Mouse (Mus musculus) embryonic fibroblast, embryonic 13.5 days (primary cell): ENCODE data around the gene S100a1. TPM values are rescaled to one million over a fixed set of nuclear protein-coding genes. Genes with fewer than 3 reads are reported as not detected.

Experiments used
- H3K27ac ChIP-seq: 2 replicates; pipeline ENCODE4 v1.5.1; 2012; ENCODE audit warnings: low read length, control low read depth, inconsistent platforms; ENCODE audit not compliant: insufficient read depth
- H3K4me1 ChIP-seq: 2 replicates; pipeline ENCODE4 v1.6.1; 2011; ENCODE audit warnings: low read length; ENCODE audit not compliant: control insufficient read depth, insufficient read depth
- H3K4me3 ChIP-seq: 2 replicates; pipeline ENCODE4 v1.5.1; 2011; ENCODE audit warnings: mild to moderate bottlenecking, control low read depth, low read length; ENCODE audit not compliant: insufficient read depth
- CTCF ChIP-seq: IDR thresholded peaks from 2 replicates; pipeline ENCODE4 v1.5.1; 2011; ENCODE audit warnings: mild to moderate bottlenecking, control low read depth, low read length, moderate library complexity, borderline replicate concordance; ENCODE audit not compliant: insufficient read depth
- POLR2A ChIP-seq: IDR thresholded peaks from 2 replicates; pipeline ENCODE4 v1.6.1; 2011; ENCODE audit warnings: low read depth, mild to moderate bottlenecking, control low read depth, low read length, moderate library complexity
- polyA plus RNA-seq: library from polyadenylated mRNA; stranded (reverse); fragments of >200 nt; gene quantifications from 2 replicates; pipeline ENCODE4 v1.2.4, GENCODE M21; 2011; ENCODE audit warnings: low read depth; ENCODE audit not compliant: missing spikeins, insufficient read length

S100a1 gene
- polyA plus RNA-seq, 1 experiment: 27.6 TPM

DNA sequence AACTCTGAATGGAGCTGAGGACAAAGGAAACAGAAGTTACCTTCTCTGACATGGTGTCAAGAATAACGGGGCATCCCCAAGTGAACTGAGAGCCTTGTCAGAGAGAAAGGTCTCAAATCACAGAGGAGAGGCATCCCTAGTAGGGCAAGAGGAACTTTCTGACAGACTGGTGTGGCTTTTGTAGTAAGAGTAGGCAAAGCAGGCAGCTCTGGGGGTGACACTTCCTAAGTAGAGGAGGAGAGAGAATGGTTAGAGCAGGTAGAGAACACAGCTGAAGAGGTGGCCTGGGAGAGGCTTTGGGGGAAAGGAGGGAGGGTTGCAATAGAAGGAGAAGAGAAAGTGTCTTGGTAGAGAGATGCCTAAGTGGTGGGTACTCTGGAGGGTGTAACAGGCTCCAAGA lies 21.3 kb upstream of the S100a1 start:
- H3K27ac ChIP-seq: no peak overlapping the region
- H3K4me1 ChIP-seq: no peaks in the 10 kb centered on the region
- no peak overlapping the region for H3K4me3 ChIP-seq
- no peak for TF ChIP-seq CTCF

DNA sequence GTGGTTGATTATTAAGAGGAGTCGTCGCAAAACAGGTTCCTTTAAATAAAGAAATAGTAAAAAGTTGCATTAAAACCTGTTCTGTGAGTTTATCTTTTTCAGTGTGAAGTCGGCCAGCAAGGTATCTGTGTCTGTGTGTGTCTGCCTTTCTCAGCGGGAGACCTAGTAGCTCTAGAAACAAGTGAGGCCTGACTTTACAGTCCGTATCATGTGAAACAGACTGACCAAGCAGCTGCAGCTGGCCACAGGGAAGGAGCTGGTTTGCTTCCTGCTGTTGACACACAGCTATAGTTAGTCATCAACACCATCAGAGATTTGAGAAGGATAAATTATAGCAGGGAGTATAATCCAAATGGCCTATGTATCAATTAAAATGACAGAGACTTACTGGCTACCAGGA lies 17.5 kb upstream of the S100a1 start:
- H3K4me3 ChIP-seq: no peak overlapping the region
- TF ChIP-seq CTCF: no peak
- TF ChIP-seq POLR2A: no peak
- H3K27ac ChIP-seq: no peak overlapping the region
- H3K4me1 ChIP-seq: no peaks in the 10 kb centered on the region

DNA sequence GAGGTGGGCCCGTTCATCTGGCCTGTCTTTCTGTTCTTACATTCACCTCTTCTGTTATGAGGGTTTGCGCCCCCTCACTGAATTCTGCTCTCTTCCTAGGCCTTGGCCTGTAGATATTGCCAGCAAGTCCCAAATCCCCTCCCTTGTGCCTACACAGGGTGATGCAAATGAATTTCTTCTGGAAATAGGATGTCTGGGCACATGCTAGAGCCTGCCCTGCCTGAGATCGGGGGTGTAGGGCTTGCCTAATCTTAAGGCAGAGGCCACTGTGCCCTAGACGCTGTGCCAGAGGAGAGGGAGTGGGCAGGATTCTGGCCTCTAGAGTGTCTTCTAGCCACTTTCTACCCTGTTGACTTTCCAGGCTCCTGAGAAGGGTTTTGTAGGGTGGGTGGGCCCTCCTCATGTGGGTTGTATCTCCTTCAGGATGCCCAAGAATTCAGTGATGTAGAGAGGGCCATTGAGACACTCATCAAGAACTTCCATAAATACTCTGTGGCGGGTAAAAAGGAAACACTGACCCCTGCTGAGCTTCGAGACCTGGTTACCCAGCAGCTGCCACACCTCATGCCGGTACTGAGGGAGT lies 13.2 kb upstream of the S100a1 start:
- no peak overlapping the region for H3K27ac ChIP-seq
- TF ChIP-seq CTCF: no peak
- TF ChIP-seq POLR2A: no peak
- H3K4me3 ChIP-seq: no peak overlapping the region
- no peaks in the 10 kb centered on the region for H3K4me1 ChIP-seq

DNA sequence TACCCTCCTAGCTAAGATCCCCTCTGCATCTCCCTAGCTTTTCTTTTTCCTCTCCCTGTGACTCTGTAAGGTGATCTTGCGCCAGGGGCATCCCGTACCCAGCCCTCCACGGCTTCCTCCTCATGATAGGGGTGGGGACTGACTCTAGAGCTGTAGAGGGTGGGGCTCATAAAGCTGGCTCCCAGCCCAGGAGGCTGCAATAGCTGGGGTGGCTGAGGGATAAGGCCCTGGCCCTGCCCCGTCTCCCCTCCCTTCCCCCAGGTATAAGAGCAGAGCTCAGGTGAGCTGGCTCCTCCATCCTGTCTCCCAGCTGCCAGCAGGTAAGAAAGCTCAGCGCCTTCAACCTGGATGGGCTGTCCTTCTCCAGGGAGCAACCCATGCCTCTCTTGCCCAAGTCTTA lies 12.4 kb upstream of the S100a1 start, which contains the start of gene S100a14:
S100a14 (plus strand) TSS at position 277 of the 400 bp plus-strand sequence.
- H3K4me1 ChIP-seq: no peaks in the 10 kb centered on the region
- TF ChIP-seq POLR2A (no peak), CTCF (no peak)
- H3K27ac ChIP-seq: no peak within 1 kb of the TSS
- no peak within 1 kb of the TSS for H3K4me3 ChIP-seq

DNA sequence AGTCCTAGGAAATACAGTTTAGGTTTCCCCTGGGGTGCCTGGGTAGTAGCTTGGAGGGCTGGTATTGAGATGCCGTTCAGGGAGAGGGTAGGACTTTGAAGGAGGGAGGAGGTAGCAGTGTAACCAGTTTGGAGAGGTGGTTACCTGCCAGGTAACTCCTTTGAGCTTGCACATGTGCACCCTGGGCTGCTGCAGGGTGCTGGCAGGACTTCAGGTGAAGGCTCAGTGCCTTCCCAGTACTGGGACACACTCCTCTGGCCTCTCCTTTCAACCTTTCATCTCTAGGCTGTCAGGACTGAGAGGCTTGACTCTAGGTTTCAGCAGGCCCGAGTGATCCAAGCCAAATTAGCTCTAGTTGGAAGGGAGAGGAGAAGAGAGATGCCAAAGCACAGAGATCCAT lies 11.9 kb upstream of the S100a1 start:
- Histone ChIP-seq H3K4me3 (no peak overlapping the region), H3K27ac (no peak overlapping the region), H3K4me1 (no peaks in the 10 kb centered on the region)
- TF ChIP-seq CTCF: no peak
- no peak for TF ChIP-seq POLR2A

DNA sequence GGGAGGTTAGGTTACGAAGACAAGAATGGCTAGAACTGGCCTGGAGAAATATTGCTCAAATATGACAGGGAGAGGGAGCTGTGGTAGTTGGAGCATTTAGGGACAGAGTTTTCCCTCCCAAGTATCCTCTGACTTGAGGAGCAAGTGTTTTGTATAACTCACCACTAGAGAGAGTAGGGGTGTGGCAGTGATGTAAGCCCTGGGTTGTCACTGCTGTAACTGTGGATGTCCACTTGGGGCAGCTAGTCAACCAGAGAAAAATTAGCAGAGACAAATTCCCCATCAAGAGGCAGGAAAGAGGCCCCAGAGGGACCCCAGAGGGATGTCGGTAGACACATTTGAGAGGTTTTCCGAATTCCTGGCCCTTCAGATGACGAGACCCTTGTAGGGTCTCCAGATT lies 11.2 kb upstream of the S100a1 start:
- Histone ChIP-seq H3K4me1 (no peaks in the 10 kb centered on the region), H3K27ac (no peak overlapping the region), H3K4me3 (no peak overlapping the region)
- TF ChIP-seq CTCF: 0 out of 2 replicates have a peak, but pooled peaks have one; percentile 4
- no peak for TF ChIP-seq POLR2A

DNA sequence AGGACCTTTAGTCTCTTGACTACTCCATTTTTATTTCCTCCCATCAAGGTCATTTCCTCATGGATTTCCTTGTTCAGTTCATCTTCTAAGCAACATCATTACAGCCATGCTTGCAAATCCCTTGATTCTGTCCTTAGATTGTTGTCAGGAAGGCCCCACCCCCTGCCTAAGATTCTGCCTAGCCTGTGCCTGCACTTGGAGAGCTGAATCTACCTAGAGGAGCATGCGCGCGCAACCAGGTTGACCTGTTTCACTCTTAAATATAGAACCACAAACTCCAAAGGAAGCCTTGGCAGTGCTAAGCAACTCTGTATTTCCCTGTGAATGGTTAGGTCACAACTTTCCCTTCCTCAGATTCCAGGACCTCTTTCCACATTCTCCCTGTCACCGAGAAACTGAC lies 3.5 kb upstream of the S100a1 start:
- H3K27ac ChIP-seq: no peak overlapping the region
- no peak for TF ChIP-seq CTCF
- TF ChIP-seq POLR2A: no peak
- H3K4me3 ChIP-seq: no peak overlapping the region
- H3K4me1 ChIP-seq: peaks cover 7% of the 10 kb centered on the region; the same call in 1 of the 2 replicates

DNA sequence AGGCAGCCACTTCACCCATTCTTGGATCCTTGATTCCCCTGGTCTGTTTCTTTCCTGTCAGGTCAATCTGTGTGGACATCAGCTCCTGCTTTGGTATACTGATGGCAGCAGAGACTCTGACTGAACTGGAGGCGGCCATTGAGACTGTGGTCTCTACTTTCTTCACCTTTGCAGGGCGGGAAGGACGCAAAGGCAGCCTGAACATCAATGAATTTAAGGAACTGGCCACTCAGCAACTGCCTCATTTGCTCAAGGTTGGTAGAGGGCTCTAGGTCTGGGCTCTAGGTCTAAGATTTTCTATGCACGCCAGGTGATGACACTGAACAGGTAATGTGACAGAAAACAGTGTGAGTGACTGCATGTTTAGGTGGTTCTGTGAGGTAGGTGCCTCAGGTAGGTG lies 1.6 kb upstream of the S100a1 start:
- no peak overlapping the region for H3K4me3 ChIP-seq
- H3K4me1 ChIP-seq: peaks cover 7% of the 10 kb centered on the region; the same call in 1 of the 2 replicates
- no peak overlapping the region for H3K27ac ChIP-seq
- no peak for TF ChIP-seq POLR2A
- TF ChIP-seq CTCF: no peak

DNA sequence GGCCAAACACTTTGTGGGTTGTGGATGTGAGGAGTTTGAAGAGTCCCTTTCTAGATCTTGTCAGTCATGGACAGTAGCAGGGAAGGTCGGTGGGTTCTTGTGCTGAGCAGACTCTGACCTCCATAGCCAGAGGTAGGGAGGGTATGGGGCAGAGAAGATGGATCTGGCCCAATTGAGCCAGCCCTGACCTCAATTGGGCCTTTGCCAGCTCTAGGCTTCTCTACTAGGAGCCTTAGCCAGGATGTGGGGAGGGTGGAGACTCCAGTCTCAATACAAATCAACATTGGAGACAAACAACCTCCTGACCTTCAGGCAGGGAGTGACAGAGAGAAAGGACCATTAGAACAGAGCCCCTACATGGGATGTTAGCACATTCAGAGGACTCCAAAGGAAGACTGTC lies 1.1 kb upstream of the S100a1 start:
- TF ChIP-seq CTCF: no peak
- TF ChIP-seq POLR2A: no peak
- Histone ChIP-seq H3K4me1 (peaks cover 7% of the 10 kb centered on the region; the same call in 1 of the 2 replicates), H3K4me3 (peak overlapping the region; percentile 33), H3K27ac (no peak overlapping the region)

DNA sequence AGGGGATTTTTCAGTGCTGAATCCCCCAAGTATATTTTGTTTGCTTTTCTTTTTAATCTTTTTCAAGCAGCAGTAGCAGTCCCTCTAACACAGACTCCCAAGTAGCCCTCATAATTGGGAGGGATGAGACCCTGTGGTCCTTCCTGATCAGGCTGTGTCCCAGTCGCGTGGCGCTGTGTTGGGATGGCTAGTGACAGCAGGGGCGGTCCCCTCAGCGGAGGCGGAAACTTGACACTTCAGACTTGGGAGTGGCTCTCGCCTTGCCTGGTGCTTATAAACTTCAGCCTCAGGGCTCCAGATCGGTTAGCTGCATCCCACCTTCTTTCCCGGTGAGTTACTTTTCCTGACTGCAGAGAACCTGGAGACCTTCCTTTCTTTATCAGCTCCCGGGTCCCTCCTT lies 499 bp upstream of the S100a1 start:
- TF ChIP-seq CTCF: no peak
- TF ChIP-seq POLR2A: no peak; the same call in none of the 2 replicates
- no peak overlapping the region for H3K27ac ChIP-seq
- H3K4me1 ChIP-seq: peaks cover 7% of the 10 kb centered on the region; the same call in 1 of the 2 replicates
- H3K4me3 ChIP-seq: peak overlapping the region; percentile 33

DNA sequence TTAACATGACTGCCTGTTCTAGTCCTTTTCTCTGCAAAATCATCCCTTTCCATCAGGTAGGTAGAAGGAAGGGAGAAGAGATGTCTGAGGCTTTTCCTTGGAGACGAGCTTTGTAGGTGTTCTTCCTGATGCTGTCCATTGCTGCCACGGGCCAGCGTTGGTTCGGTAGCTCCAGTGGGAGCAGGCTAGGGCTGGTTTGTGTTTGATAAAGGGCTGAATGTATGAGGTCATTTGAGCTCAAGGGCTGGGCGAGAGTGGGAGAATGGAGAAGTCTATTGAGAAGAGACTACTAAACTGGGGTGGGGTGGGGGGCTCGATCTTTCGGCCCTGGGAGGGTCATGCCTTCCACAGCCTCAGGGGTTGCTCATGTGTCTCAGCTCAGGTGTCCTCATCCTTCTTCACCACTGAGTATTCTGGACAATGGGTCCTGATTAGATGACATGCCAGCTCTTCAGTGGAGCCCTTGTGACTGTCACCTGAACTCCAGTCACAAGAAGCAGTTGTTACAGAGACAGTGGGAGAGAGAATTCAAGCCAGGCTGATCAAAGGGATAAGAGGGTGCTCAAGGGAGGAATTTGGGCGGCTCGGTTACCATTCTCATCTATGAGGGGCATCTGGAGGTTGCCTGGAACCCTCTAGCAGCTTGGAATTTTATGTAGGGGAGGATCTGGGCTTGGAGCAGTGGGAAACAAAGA lies 1.1 kb downstream of the S100a1 start:
- TF ChIP-seq CTCF (no peak), POLR2A (no peak)
- no peak overlapping the region for H3K27ac ChIP-seq
- H3K4me3 ChIP-seq: no peak overlapping the region
- peaks cover 7% of the 10 kb centered on the region; the same call in 1 of the 2 replicates for H3K4me1 ChIP-seq
